In genomic region chr11:105291681-105292123, GRCm38 (mm10) we compare ENCODE assay signal across 8 mouse cellular contexts. TPM values are rescaled to one million over a fixed set of nuclear protein-coding genes. Genes with fewer than 3 reads are reported as not detected.
DNase-seq lines count a peak whose midpoint lies in the region; ATAC-seq and TF ChIP-seq lines count a peak whose summit lies in the region.

No protein-coding gene starts in this region.

- H3K36me3 ChIP-seq in ES-Bruce4 (ENCODE audit: control insufficient read depth, insufficient read depth, low read length, poor library complexity, severe bottlenecking): no peaks in the 10 kb centered on the region
- peaks cover 3% of the 10 kb centered on the region; the same call in 1 of the 2 replicates for H3K36me3 ChIP-seq in midbrain, embryonic 16.5 days (ENCODE audit: control insufficient read depth, insufficient read depth, low read length)

- H3K4me1 ChIP-seq in ES-Bruce4 (ENCODE audit: control insufficient read depth, insufficient read depth, low read length): no peaks in the 10 kb centered on the region
- H3K4me1 ChIP-seq in brown adipose tissue, adult 24 weeks (ENCODE audit: control insufficient read depth, insufficient read depth, insufficient read length, low read length): peaks cover 13% of the 10 kb centered on the region
- H3K4me1 ChIP-seq in midbrain, embryonic 16.5 days (ENCODE audit: control insufficient read depth, insufficient read depth, low read length): peaks cover 16% of the 10 kb centered on the region

- H3K27ac ChIP-seq in ES-Bruce4 (ENCODE audit: insufficient read depth, low read length): no peak overlapping the region
- H3K27ac ChIP-seq in brown adipose tissue, adult 24 weeks (replicated peaks; ENCODE audit: low read depth, low read length): peak overlapping the region; percentile 23; the same call in 1 of the 2 replicates
- no peak overlapping the region for H3K27ac ChIP-seq in midbrain, embryonic 16.5 days (ENCODE audit: low read length)

- ATAC-seq in midbrain, embryonic 16.5 days: no peak

- TF ChIP-seq POLR2A in ES-Bruce4 (IDR thresholded peaks at IDR 0.05; ENCODE audit: insufficient read depth, low read length): no peak

- peaks cover 2% of the 10 kb centered on the region; the same call in 1 of the 2 replicates for H3K27me3 ChIP-seq in ES-Bruce4 (ENCODE audit: control insufficient read depth, insufficient read depth, low read length, poor library complexity, severe bottlenecking)
- H3K27me3 ChIP-seq in midbrain, embryonic 16.5 days (ENCODE audit: control insufficient read depth, insufficient read depth, low read depth, low read length): peaks cover 10% of the 10 kb centered on the region

- H3K4me2 ChIP-seq in midbrain, embryonic 16.5 days (ENCODE audit: low read length): peak overlapping the region; percentile 100

- H3K9ac ChIP-seq in ES-Bruce4 (ENCODE audit: low read depth, poor library complexity, severe bottlenecking): peak overlapping the region; percentile 36
- H3K9ac ChIP-seq in midbrain, embryonic 16.5 days (ENCODE audit: low read depth, low read length): peak overlapping the region; percentile 62; the same call in 1 of the 2 replicates

- peak overlapping the region; percentile 75 for H3K4me3 ChIP-seq in ES-Bruce4 (ENCODE audit: low read depth, low read length)
- H3K4me3 ChIP-seq in brown adipose tissue, adult 24 weeks (ENCODE audit: insufficient read depth, low read depth, low read length): peak overlapping the region; percentile 62; the same call in 1 of the 2 replicates
- H3K4me3 ChIP-seq in midbrain, embryonic 16.5 days (ENCODE audit: low read depth, low read length): peak overlapping the region; percentile 50

- no peaks in the 10 kb centered on the region for H3K9me3 ChIP-seq in ES-Bruce4 (replicated peaks; ENCODE audit: control insufficient read depth, insufficient read depth, low read length, poor library complexity, severe bottlenecking)
- no peaks in the 10 kb centered on the region for H3K9me3 ChIP-seq in midbrain, embryonic 16.5 days (replicated peaks; ENCODE audit: control insufficient read depth, low read length, poor library complexity, severe bottlenecking)

- WGBS in midbrain, embryonic 16.5 days: 3% methylated on average over 10 of the region's 10 CpGs

- peak; percentile 70 for DNase-seq in heart, adult 8-10 months (ENCODE audit: low spot score)
- peak; percentile 54 for DNase-seq in kidney, postnatal 14 days
- DNase-seq in cerebellum, adult 9-10 months: no peak
- no peak for DNase-seq in layer of hippocampus, postnatal 14 days (ENCODE audit: low spot score in 2 of 2)
- DNase-seq in ovary, postnatal 36 days (ENCODE audit: low spot score): no peak

- TF ChIP-seq CTCF in ES-Bruce4 (IDR thresholded peaks at IDR 0.05; ENCODE audit: low read depth, low read length): no peak

- no peak for TF ChIP-seq EP300 in ES-Bruce4 (IDR thresholded peaks at IDR 0.05; ENCODE audit: insufficient read depth, low read depth, low read length)

RNA-seq across cellular contexts. Expression of gene Mrc2, which starts 0.7 kb away (rescaled TPM):
- 4.5 and 5.0 TPM in 2 replicates for polyA plus RNA-seq in ES-Bruce4 (2011; ENCODE audit: insufficient read depth, insufficient read length, low read depth, missing spikeins)
- 2.6 and 3.7 TPM in 2 replicates for polyA plus RNA-seq in brown adipose tissue, adult 24 weeks (2012; ENCODE audit: insufficient read depth, insufficient read length, missing spikeins)
- 10 to 100 TPM in 3 of 4 experiments, 1 to 10 TPM in 1; 9.8 to 13.3 (median 13.0) TPM for total RNA-seq in heart, adult 8-10 months (2022)
- polyA plus RNA-seq in midbrain, embryonic 16.5 days (2015; fragmentation: Nextera tagmentation; extraction: Ambion mirVana): 3.8 and 4.5 TPM in 2 replicates
- total RNA-seq in layer of hippocampus, postnatal 14 days (2021): 1 to 10 TPM; 5.1 to 7.6 TPM

Comparison
In these comparisons a context has a peak if more than half of its experiments do, and no peak if none do; other contexts are left out.
1. DNase-seq: peak in heart, adult 8-10 months (single experiment) and kidney, postnatal 14 days (single experiment); none in cerebellum, adult 9-10 months (single experiment), layer of hippocampus, postnatal 14 days (0 of 2) and ovary, postnatal 36 days (single experiment).
2. Peak in every context shown above with its lines, with median percentiles within 50 percentile points of each other: H3K4me3 ChIP-seq.